Mouse (Mus musculus) erythroblast, embryonic 14.5 days (primary cell): ENCODE data around the gene Klhl31.

Experiments
- GATA1 ChIP-seq: IDR thresholded peaks from 2 replicates; pipeline ENCODE4 v1.6.1; 2012; ENCODE audit warnings: low read length, inconsistent platforms, mixed read lengths
- TAL1 ChIP-seq: IDR thresholded peaks from 3 replicates; pipeline ENCODE4 v1.6.1; 2012; ENCODE audit warnings: low read length, inconsistent platforms, mixed read lengths

- TF ChIP-seq GATA1 (no peak), TAL1 (no peak)
Measured at GRCm38 (mm10) chr9:77662917-77663316, 26.6 kb downstream of the Klhl31 start.
